In genomic region chr13:75440051-75440450, GRCm38 (mm10) we compare ENCODE assay signal across 31 mouse cellular contexts.
"Had no signal": no experiment of that assay in that cellular context is flagged by ENCODE, and none has a peak within 500 bp of the region (broad histone marks: within the 10 kb centered on the region; RNA-seq: fewer than 3 reads in every experiment).

No protein-coding gene starts in this region.

- H3K4me1 ChIP-seq: limb, embryonic 10.5 days; limb, embryonic 12.5 days; limb, embryonic 13.5 days; limb, embryonic 15.5 days; liver, embryonic 13.5 days; liver, embryonic 15.5 days; lung, embryonic 15.5 days; midbrain, embryonic 10.5 days; midbrain, embryonic 12.5 days; midbrain, embryonic 13.5 days; midbrain, embryonic 15.5 days; neural tube, embryonic 12.5 days; neural tube, embryonic 13.5 days had no signal

- H3K4me3 ChIP-seq: left cerebral cortex, adult 2 months; limb, embryonic 10.5 days; limb, embryonic 12.5 days; limb, embryonic 13.5 days; limb, embryonic 15.5 days; liver, embryonic 13.5 days; liver, embryonic 15.5 days; lung, embryonic 15.5 days; megakaryocyte, embryonic 14.5 days; midbrain, embryonic 10.5 days; midbrain, embryonic 12.5 days; midbrain, embryonic 13.5 days; midbrain, embryonic 15.5 days; myocyte; neural tube, embryonic 12.5 days; neural tube, embryonic 13.5 days had no signal

- ATAC-seq: lung, postnatal 0 days; midbrain, embryonic 13.5 days; midbrain, embryonic 15.5 days; midbrain, embryonic 16.5 days had no signal

- H3K9ac ChIP-seq: limb, embryonic 12.5 days; limb, embryonic 13.5 days; limb, embryonic 15.5 days; liver, embryonic 13.5 days; liver, embryonic 14.5 days; liver, embryonic 15.5 days; lung, embryonic 14.5 days; lung, embryonic 15.5 days; midbrain, embryonic 12.5 days; midbrain, embryonic 13.5 days; midbrain, embryonic 15.5 days; neural tube, embryonic 12.5 days; neural tube, embryonic 13.5 days had no signal

- H3K27ac ChIP-seq: left cerebral cortex, adult 2 months; limb, embryonic 10.5 days; limb, embryonic 12.5 days; limb, embryonic 13.5 days; limb, embryonic 15.5 days; liver, embryonic 13.5 days; liver, embryonic 14.5 days; liver, embryonic 15.5 days; lung, embryonic 15.5 days; macrophage; midbrain, embryonic 10.5 days; midbrain, embryonic 12.5 days; midbrain, embryonic 13.5 days; midbrain, embryonic 15.5 days; neural tube, embryonic 12.5 days; neural tube, embryonic 13.5 days had no signal

- H3K4me2 ChIP-seq: limb, embryonic 12.5 days; limb, embryonic 13.5 days; limb, embryonic 15.5 days; liver, embryonic 11.5 days; liver, embryonic 13.5 days; liver, embryonic 15.5 days; lung, embryonic 14.5 days; lung, embryonic 15.5 days; midbrain, embryonic 11.5 days; midbrain, embryonic 12.5 days; midbrain, embryonic 13.5 days; midbrain, embryonic 15.5 days; neural tube, embryonic 12.5 days; neural tube, embryonic 13.5 days had no signal

- H3K9me3 ChIP-seq: limb, embryonic 10.5 days; limb, embryonic 12.5 days; limb, embryonic 13.5 days; limb, embryonic 15.5 days; liver, embryonic 13.5 days; liver, embryonic 15.5 days; lung, embryonic 15.5 days; midbrain, embryonic 10.5 days; midbrain, embryonic 12.5 days; midbrain, embryonic 13.5 days; midbrain, embryonic 15.5 days; neural tube, embryonic 12.5 days; neural tube, embryonic 13.5 days had no signal

- DNase-seq: left cerebral cortex, postnatal 4 days; liver, embryonic 13.5 days; lung, adult 18-20 months; lung, adult 2 months; lung, embryonic 14.5 days; lung, postnatal 10 days; lung, postnatal 14 days; lung, postnatal 36 days; lung, postnatal 4 days; midbrain, embryonic 14.5 days had no signal

- H3K27me3 ChIP-seq: limb, embryonic 12.5 days; limb, embryonic 13.5 days; limb, embryonic 15.5 days; liver, embryonic 13.5 days; liver, embryonic 15.5 days; lung, embryonic 15.5 days; megakaryocyte, embryonic 14.5 days; midbrain, embryonic 12.5 days; midbrain, embryonic 13.5 days; midbrain, embryonic 15.5 days; neural tube, embryonic 12.5 days; neural tube, embryonic 13.5 days had no signal

- H3K36me3 ChIP-seq: limb, embryonic 10.5 days; limb, embryonic 12.5 days; limb, embryonic 13.5 days; limb, embryonic 15.5 days; liver, embryonic 13.5 days; liver, embryonic 15.5 days; lung, embryonic 15.5 days; midbrain, embryonic 10.5 days; midbrain, embryonic 12.5 days; midbrain, embryonic 13.5 days; midbrain, embryonic 15.5 days; neural tube, embryonic 12.5 days; neural tube, embryonic 13.5 days had no signal
